Mouse (Mus musculus) left cerebral cortex, postnatal 10 days (tissue): ENCODE results near the gene Dus3l. TPM values are rescaled to one million over a fixed set of nuclear protein-coding genes. Genes with fewer than 3 reads are reported as not detected.

Experiments
- total RNA-seq, 2 experiments: library from RNA; stranded (reverse); gene quantifications; 2 replicates each; pipeline ENCODE4 v1.2.3; 2021

The Dus3l gene
- total RNA-seq, 2 experiments from 2014 or later = 75.4 to 76.4 TPM

Other genes with a start within 250 kb of the Dus3l start
- gene Gm20219, start 210.4 kb upstream of the Dus3l start, total RNA-seq = 1 to 10 TPM in 1 of 2 experiments, under 1 TPM in 1; 0.54 to 1.3 TPM
- 10 to 100 TPM; 86.3 to 97.5 TPM for gene Safb2, start 180.2 kb upstream of the Dus3l start, total RNA-seq
- 100 to 1,000 TPM; 126 to 141 TPM for gene Safb, start 179.9 kb upstream of the Dus3l start, total RNA-seq
- 100 to 1,000 TPM; 169 to 171 TPM for gene 2410015M20Rik, start 155.0 kb upstream of the Dus3l start, total RNA-seq
- 100 to 1,000 TPM; 430 to 448 TPM for gene Rpl36, start 151.3 kb upstream of the Dus3l start, total RNA-seq
- gene Lonp1, start 137.9 kb upstream of the Dus3l start, total RNA-seq = 10 to 100 TPM; 64.9 TPM
- gene Catsperd, start 136.6 kb upstream of the Dus3l start, total RNA-seq = under 1 TPM; 0.41 to 0.73 TPM
- gene Ranbp3, start 91.5 kb upstream of the Dus3l start, total RNA-seq = 10 to 100 TPM; 88.4 to 97.2 TPM
- 100 to 1,000 TPM; 205 to 222 TPM for gene Ndufa11, start 47.0 kb upstream of the Dus3l start, total RNA-seq
- gene Vmac, start 46.7 kb upstream of the Dus3l start, total RNA-seq = 1 to 10 TPM; 8.8 TPM
- 1 to 10 TPM; 1.8 to 2.4 TPM for gene Nrtn, start 7.2 kb upstream of the Dus3l start, total RNA-seq
- gene Prr22, start 5.5 kb downstream of the Dus3l start, total RNA-seq = 1 to 10 TPM in 1 of 2 experiments, under 1 TPM in 1; 0.49 to 1.4 TPM
- gene Rfx2, start 66.3 kb downstream of the Dus3l start, total RNA-seq = 1 to 10 TPM; 1.4 to 2.3 TPM
- gene Acsbg2, start 109.7 kb downstream of the Dus3l start, total RNA-seq = not detected
- gene 1700061G19Rik, start 110.7 kb downstream of the Dus3l start, total RNA-seq = under 1 TPM; 0.16 to 0.41 TPM
- 10 to 100 TPM; 66.2 to 78.3 TPM for gene Mllt1, start 170.7 kb downstream of the Dus3l start, total RNA-seq
- gene Acer1, start 217.4 kb downstream of the Dus3l start, total RNA-seq = not detected
- 10 to 100 TPM; 51.0 to 52.6 TPM for gene Clpp, start 225.5 kb downstream of the Dus3l start, total RNA-seq
- gene Alkbh7, start 232.6 kb downstream of the Dus3l start, total RNA-seq = 10 to 100 TPM; 25.7 to 30.4 TPM
- gene Pspn, start 235.3 kb downstream of the Dus3l start, total RNA-seq = not detected
- gene Gtf2f1, start 246.5 kb downstream of the Dus3l start, total RNA-seq = 10 to 100 TPM; 47.2 to 51.3 TPM
- gene Gm17949, start 246.7 kb downstream of the Dus3l start, total RNA-seq = under 1 TPM in 1 of 2 experiments, not detected in 1; 0.51 TPM